Mouse (Mus musculus): Measurements from ENCODE around the gene Ola1. TPM values are rescaled to one million over a fixed set of nuclear protein-coding genes. Genes with fewer than 3 reads are reported as not detected.

The Ola1 gene
- polyA plus RNA-seq, 1 experiment from 2014 or later = 70.5 TPM

DNA sequence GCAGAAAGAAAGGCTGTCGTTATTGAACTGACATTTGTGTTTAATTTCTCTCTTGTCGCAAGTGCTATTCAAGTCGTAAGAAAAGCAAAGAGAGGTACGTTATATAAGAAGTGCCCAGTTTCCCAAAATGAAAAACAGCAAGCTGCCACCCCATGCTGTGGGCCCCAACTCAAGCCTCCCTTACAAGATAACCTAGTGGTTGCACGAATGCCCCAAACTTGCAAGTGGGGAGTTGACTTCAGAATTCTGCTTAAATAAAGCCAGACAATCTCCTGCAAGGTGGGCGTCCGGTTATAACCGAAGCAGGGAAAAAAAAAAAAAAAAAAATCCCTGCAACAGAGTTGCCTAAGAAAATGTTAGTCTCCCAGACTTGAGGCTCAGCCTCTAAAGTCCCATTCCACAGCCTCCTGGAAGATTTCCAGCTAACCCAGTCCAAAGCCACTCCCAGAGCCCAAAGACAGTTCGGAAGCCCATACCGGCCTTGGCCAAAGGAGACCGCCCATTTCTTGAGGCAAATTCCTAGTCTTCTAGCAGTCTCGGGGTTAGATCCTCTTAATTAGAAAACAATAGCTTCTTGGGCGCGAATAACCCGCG lies 44.5 kb upstream of the Ola1 start:
- no peaks in the 10 kb centered on the region for H3K36me3 ChIP-seq (ENCODE audit: control insufficient read depth, insufficient read depth, low read length)
- peaks cover 12% of the 10 kb centered on the region; the same call in 1 of the 2 replicates for H3K4me1 ChIP-seq (ENCODE audit: control insufficient read depth, insufficient read depth, low read length)
- H3K27ac ChIP-seq (ENCODE audit: low read depth, low read length) = no peak overlapping the region
- peak overlapping the region; percentile 54 for H3K4me3 ChIP-seq (ENCODE audit: low read depth, low read length)
- no peaks in the 10 kb centered on the region for H3K9me3 ChIP-seq (replicated peaks; ENCODE audit: control insufficient read depth, low read length)
- H3K9ac ChIP-seq (ENCODE audit: low read depth, low read length) = no peak overlapping the region; the same call in 1 of the 2 replicates
- peak overlapping the region; percentile 92 for H3K4me2 ChIP-seq
- H3K27me3 ChIP-seq (ENCODE audit: control insufficient read depth, insufficient read depth, low read length) = peaks cover 54% of the 10 kb centered on the region
- ATAC-seq (replicated peaks; ENCODE audit: insufficient number of reproducible peaks, low FRiP score, low TSS enrichment) = no peak
- 6% methylated on average over 16 of the region's 16 CpGs for WGBS (ENCODE audit: insufficient replicate concordance)

DNA sequence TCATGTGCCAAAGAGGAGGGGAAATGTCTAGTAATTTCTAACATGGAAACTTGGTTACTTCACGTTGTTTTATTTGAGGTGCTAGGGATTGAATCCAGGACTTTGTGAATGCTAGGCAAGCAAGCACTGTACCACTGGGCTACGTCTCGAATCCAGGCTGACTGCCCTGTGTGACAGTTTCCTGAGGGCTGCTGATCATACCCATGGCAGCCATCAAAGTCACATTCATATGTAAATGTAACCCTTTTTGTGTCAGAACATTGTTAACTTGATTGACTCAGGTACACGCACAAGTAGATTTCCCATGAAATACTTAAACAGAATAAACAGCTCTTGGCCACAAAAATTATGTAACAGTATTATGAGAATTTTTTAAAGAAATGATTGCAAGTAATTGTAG lies 30.0 kb upstream of the Ola1 start:
- H3K4me3 ChIP-seq (ENCODE audit: low read depth, low read length) = no peak overlapping the region
- 80% methylated on average over 4 of the region's 4 CpGs for WGBS (ENCODE audit: insufficient replicate concordance)
- H3K27me3 ChIP-seq (ENCODE audit: control insufficient read depth, insufficient read depth, low read length) = no peaks in the 10 kb centered on the region
- H3K9ac ChIP-seq (ENCODE audit: low read depth, low read length) = no peak overlapping the region
- H3K4me2 ChIP-seq = no peak overlapping the region
- H3K27ac ChIP-seq (ENCODE audit: low read depth, low read length) = no peak overlapping the region
- ATAC-seq (replicated peaks; ENCODE audit: insufficient number of reproducible peaks, low FRiP score, low TSS enrichment) = no peak
- no peaks in the 10 kb centered on the region for H3K36me3 ChIP-seq (ENCODE audit: control insufficient read depth, insufficient read depth, low read length)
- no peaks in the 10 kb centered on the region; the same call in 1 of the 2 replicates for H3K9me3 ChIP-seq (replicated peaks; ENCODE audit: control insufficient read depth, low read length)
- H3K4me1 ChIP-seq (ENCODE audit: control insufficient read depth, insufficient read depth, low read length) = no peaks in the 10 kb centered on the region

DNA sequence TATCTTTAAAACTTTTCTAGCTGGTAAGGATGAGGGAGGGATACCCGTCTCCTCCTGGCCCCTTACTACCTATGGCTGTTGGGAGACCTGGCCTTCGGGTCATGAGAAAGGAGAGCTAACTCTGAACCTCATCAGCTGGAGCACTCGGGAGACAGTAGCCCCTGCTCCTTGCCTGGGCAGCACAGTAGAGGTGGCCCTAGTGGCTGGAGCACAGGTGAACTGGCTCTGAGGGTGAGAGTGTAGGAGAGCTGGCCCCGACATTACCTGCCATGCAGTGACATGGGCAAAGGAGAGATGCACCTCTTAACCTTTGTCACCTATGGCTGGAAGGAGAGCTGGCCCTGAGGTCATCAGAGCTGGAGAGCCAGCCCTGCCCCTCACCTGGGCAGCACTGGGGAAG lies 22.6 kb upstream of the Ola1 start:
- H3K27ac ChIP-seq (ENCODE audit: low read depth, low read length) = no peak overlapping the region
- no peaks in the 10 kb centered on the region for H3K27me3 ChIP-seq (ENCODE audit: control insufficient read depth, insufficient read depth, low read length)
- no peak overlapping the region for H3K4me2 ChIP-seq
- H3K4me1 ChIP-seq (ENCODE audit: control insufficient read depth, insufficient read depth, low read length) = no peaks in the 10 kb centered on the region
- no peaks in the 10 kb centered on the region for H3K9me3 ChIP-seq (replicated peaks; ENCODE audit: control insufficient read depth, low read length)
- H3K4me3 ChIP-seq (ENCODE audit: low read depth, low read length) = no peak overlapping the region
- H3K9ac ChIP-seq (ENCODE audit: low read depth, low read length) = no peak overlapping the region
- 60% methylated on average over 4 of the region's 4 CpGs for WGBS (ENCODE audit: insufficient replicate concordance)
- ATAC-seq (replicated peaks; ENCODE audit: insufficient number of reproducible peaks, low FRiP score, low TSS enrichment) = no peak
- H3K36me3 ChIP-seq (ENCODE audit: control insufficient read depth, insufficient read depth, low read length) = no peaks in the 10 kb centered on the region

DNA sequence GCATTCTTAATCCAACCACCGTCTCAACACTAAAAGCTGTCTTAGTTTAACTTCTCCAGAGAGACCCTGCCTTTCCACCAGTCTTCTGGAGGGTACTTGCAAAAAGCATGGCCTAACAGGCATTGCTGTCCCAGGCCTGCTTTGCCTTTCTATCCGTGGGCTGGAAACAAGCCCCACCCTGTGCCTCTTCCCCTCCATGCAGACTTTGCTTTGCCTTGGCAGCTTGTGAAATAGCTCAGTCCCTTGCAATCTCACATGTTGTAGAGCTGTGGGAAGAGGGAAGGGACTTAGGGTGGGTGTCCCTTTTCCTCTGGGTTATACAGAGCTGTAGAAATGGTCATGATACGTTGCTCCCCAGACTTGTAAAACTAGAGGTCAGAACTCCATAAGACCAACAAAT lies 12.4 kb upstream of the Ola1 start:
- H3K4me1 ChIP-seq (ENCODE audit: control insufficient read depth, insufficient read depth, low read length) = no peaks in the 10 kb centered on the region
- no peak overlapping the region for H3K4me3 ChIP-seq (ENCODE audit: low read depth, low read length)
- H3K9me3 ChIP-seq (replicated peaks; ENCODE audit: control insufficient read depth, low read length) = no peaks in the 10 kb centered on the region
- H3K27ac ChIP-seq (ENCODE audit: low read depth, low read length) = no peak overlapping the region
- no peak overlapping the region for H3K9ac ChIP-seq (ENCODE audit: low read depth, low read length)
- ATAC-seq (replicated peaks; ENCODE audit: insufficient number of reproducible peaks, low FRiP score, low TSS enrichment) = no peak
- H3K27me3 ChIP-seq (ENCODE audit: control insufficient read depth, insufficient read depth, low read length) = no peaks in the 10 kb centered on the region
- no peak overlapping the region for H3K4me2 ChIP-seq
- no peaks in the 10 kb centered on the region for H3K36me3 ChIP-seq (ENCODE audit: control insufficient read depth, insufficient read depth, low read length)
- WGBS (ENCODE audit: insufficient replicate concordance) = 46% methylated on average over 3 of the region's 3 CpGs

DNA sequence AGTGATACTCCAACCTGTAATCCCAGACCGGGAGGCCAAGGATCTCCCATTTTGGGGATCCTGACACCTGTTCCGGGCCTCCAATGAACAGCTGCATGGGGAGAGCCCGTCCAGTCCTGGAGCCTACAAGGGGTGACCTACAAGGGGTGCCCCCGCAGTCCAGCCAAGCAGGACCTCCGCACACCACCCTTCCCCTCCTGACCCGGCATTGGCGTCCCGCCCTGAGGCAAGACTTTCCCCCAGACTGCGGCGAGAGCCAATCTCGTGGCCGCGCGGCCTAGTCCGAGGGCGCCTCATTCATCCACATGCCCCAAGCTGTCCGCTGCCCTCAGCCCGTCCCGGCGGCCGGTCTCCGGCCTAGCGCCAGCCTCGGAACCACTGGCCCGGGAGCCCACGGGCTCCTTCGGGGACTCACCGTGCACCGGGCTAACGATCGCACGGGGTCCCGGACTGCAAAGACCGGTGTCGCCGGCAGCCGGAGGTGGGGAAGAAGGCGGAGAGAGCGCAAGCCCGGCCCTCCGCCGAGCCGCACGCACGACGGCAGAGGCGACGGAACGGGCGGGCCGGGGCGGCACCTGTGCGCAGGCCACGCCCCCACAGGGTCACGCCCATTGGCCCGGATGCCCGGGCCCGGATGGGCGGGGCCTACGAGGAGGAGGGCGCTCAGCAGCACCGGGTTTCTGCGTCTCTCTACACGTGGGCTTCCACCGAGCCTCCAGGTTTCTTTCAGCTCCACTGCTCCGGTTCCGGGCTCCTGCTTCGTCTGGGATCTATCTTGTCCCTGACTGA lies 4.7 kb downstream of the Ola1 start:
- Histone ChIP-seq H3K4me2 (peak overlapping the region; percentile 95), H3K27me3 (ENCODE audit: control insufficient read depth, insufficient read depth, low read length) (no peaks in the 10 kb centered on the region), H3K27ac (ENCODE audit: low read depth, low read length) (peak overlapping the region; percentile 57), H3K36me3 (ENCODE audit: control insufficient read depth, insufficient read depth, low read length) (no peaks in the 10 kb centered on the region; the same call in 1 of the 2 replicates), H3K9ac (ENCODE audit: low read depth, low read length) (peak overlapping the region; percentile 88), H3K9me3 (replicated peaks; ENCODE audit: control insufficient read depth, low read length) (no peaks in the 10 kb centered on the region), H3K4me1 (ENCODE audit: control insufficient read depth, insufficient read depth, low read length) (peaks cover 6% of the 10 kb centered on the region; the same call in 1 of the 2 replicates), H3K4me3 (ENCODE audit: low read depth, low read length) (peak overlapping the region; percentile 83)
- WGBS (ENCODE audit: insufficient replicate concordance) = under 1% methylated on average over 66 of the region's 68 CpGs
- peak; percentile 98 for ATAC-seq (replicated peaks; ENCODE audit: insufficient number of reproducible peaks, low FRiP score, low TSS enrichment)

DNA sequence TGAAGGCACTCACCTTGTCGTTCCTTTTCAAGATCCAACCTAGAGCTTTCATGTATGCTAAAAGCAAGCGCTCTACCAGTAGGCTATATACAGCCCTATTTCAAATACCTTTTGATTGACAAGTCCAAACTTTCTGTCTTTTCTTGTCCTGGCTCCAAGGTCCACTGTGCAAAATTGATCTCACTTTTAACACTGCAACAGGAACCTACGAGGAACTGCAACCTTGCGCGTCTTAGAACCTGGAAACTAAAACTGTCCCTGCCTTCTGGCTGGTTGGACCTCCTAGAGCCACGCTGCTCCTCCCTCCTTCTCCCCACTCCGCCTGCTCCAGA lies 5.2 kb downstream of the Ola1 start:
- no peaks in the 10 kb centered on the region; the same call in 1 of the 2 replicates for H3K36me3 ChIP-seq (ENCODE audit: control insufficient read depth, insufficient read depth, low read length)
- H3K27ac ChIP-seq (ENCODE audit: low read depth, low read length) = peak overlapping the region; percentile 57
- WGBS (ENCODE audit: insufficient replicate concordance) = 19% methylated on average over 7 of the region's 7 CpGs
- peak overlapping the region; percentile 83 for H3K4me3 ChIP-seq (ENCODE audit: low read depth, low read length)
- H3K9ac ChIP-seq (ENCODE audit: low read depth, low read length) = peak overlapping the region; percentile 88
- H3K9me3 ChIP-seq (replicated peaks; ENCODE audit: control insufficient read depth, low read length) = no peaks in the 10 kb centered on the region
- peaks cover 6% of the 10 kb centered on the region; the same call in 1 of the 2 replicates for H3K4me1 ChIP-seq (ENCODE audit: control insufficient read depth, insufficient read depth, low read length)
- no peak for ATAC-seq (replicated peaks; ENCODE audit: insufficient number of reproducible peaks, low FRiP score, low TSS enrichment)
- H3K4me2 ChIP-seq = peak overlapping the region; percentile 95
- H3K27me3 ChIP-seq (ENCODE audit: control insufficient read depth, insufficient read depth, low read length) = no peaks in the 10 kb centered on the region

DNA sequence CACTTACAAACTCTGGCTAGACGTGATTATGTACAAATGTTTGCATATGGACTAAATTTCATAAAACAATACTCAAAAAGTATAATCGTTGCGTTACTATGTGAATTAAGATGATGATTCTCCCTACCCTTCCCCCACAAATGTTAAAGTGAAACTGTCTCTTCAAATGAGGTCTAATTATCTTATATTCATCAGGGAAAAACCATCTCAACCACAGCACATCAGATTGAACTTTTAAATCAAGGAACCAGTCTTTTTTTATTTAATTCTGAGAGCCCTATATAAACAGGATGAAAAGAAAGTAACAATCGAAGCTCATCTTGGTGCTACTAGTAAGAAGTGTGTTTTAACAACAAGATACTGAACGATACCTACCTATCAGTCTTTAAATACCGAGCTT lies 14.4 kb downstream of the Ola1 start:
- Histone ChIP-seq H3K4me1 (ENCODE audit: control insufficient read depth, insufficient read depth, low read length) (no peaks in the 10 kb centered on the region), H3K36me3 (ENCODE audit: control insufficient read depth, insufficient read depth, low read length) (no peaks in the 10 kb centered on the region), H3K27ac (ENCODE audit: low read depth, low read length) (no peak overlapping the region), H3K4me2 (no peak overlapping the region), H3K9ac (ENCODE audit: low read depth, low read length) (no peak overlapping the region), H3K9me3 (replicated peaks; ENCODE audit: control insufficient read depth, low read length) (no peaks in the 10 kb centered on the region), H3K4me3 (ENCODE audit: low read depth, low read length) (no peak overlapping the region), H3K27me3 (ENCODE audit: control insufficient read depth, insufficient read depth, low read length) (no peaks in the 10 kb centered on the region)
- 86% methylated on average over 6 of the region's 6 CpGs for WGBS (ENCODE audit: insufficient replicate concordance)
- no peak for ATAC-seq (replicated peaks; ENCODE audit: insufficient number of reproducible peaks, low FRiP score, low TSS enrichment)

DNA sequence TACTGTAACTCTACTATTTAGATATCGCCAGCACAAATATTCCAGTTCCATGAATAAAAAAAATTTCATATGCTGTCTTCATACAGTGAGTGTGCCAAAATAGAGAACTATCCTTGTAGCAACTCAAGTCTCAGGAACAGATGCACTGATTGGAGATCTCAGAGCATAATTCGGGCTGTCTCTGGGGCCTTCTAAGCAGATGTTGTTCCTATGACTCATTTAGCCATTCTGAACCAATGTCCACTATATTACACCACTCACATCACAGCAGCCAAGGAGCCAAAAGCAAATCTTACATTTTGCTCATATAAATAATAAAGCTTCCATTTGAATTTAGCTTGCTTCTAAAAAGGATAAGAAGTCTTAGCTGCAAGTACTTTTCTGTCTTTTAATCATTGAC lies 30.2 kb downstream of the Ola1 start:
- no peaks in the 10 kb centered on the region for H3K9me3 ChIP-seq (replicated peaks; ENCODE audit: control insufficient read depth, low read length)
- no peaks in the 10 kb centered on the region for H3K4me1 ChIP-seq (ENCODE audit: control insufficient read depth, insufficient read depth, low read length)
- H3K27ac ChIP-seq (ENCODE audit: low read depth, low read length) = no peak overlapping the region
- H3K36me3 ChIP-seq (ENCODE audit: control insufficient read depth, insufficient read depth, low read length) = no peaks in the 10 kb centered on the region
- ATAC-seq (replicated peaks; ENCODE audit: insufficient number of reproducible peaks, low FRiP score, low TSS enrichment) = no peak
- WGBS (ENCODE audit: insufficient replicate concordance) = 86% methylated on average over 2 of the region's 2 CpGs
- H3K4me3 ChIP-seq (ENCODE audit: low read depth, low read length) = no peak overlapping the region
- no peak overlapping the region for H3K4me2 ChIP-seq
- H3K27me3 ChIP-seq (ENCODE audit: control insufficient read depth, insufficient read depth, low read length) = no peaks in the 10 kb centered on the region
- no peak overlapping the region for H3K9ac ChIP-seq (ENCODE audit: low read depth, low read length)

DNA sequence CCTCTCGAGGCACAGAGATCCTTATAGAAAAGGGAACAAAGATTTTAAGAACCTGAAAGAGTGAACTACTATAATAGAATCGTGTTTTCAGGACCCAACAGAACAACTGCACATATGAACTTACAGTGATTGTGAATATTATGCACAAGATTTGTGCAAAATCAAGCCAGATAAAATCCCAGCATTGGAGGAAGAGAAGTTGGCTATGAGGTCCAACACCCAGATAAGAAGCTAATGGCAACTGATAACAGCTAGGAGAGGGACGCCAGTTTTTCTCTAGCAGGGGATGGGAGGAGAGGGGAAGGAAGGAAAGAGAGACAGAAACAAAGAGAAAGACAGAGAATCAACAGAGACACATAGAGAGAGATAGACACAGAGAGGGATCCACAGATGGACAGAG lies 33.5 kb downstream of the Ola1 start:
- ATAC-seq (replicated peaks; ENCODE audit: insufficient number of reproducible peaks, low FRiP score, low TSS enrichment) = no peak
- no peaks in the 10 kb centered on the region for H3K4me1 ChIP-seq (ENCODE audit: control insufficient read depth, insufficient read depth, low read length)
- H3K4me3 ChIP-seq (ENCODE audit: low read depth, low read length) = no peak overlapping the region
- no peaks in the 10 kb centered on the region for H3K27me3 ChIP-seq (ENCODE audit: control insufficient read depth, insufficient read depth, low read length)
- WGBS (ENCODE audit: insufficient replicate concordance) = 57% methylated on average over 3 of the region's 3 CpGs
- no peak overlapping the region for H3K9ac ChIP-seq (ENCODE audit: low read depth, low read length)
- no peaks in the 10 kb centered on the region for H3K36me3 ChIP-seq (ENCODE audit: control insufficient read depth, insufficient read depth, low read length)
- H3K9me3 ChIP-seq (replicated peaks; ENCODE audit: control insufficient read depth, low read length) = no peaks in the 10 kb centered on the region
- no peak overlapping the region for H3K4me2 ChIP-seq
- H3K27ac ChIP-seq (ENCODE audit: low read depth, low read length) = no peak overlapping the region
